Comparison of ENCODE assay signal across 8 mouse cellular contexts in the genomic region with DNA sequence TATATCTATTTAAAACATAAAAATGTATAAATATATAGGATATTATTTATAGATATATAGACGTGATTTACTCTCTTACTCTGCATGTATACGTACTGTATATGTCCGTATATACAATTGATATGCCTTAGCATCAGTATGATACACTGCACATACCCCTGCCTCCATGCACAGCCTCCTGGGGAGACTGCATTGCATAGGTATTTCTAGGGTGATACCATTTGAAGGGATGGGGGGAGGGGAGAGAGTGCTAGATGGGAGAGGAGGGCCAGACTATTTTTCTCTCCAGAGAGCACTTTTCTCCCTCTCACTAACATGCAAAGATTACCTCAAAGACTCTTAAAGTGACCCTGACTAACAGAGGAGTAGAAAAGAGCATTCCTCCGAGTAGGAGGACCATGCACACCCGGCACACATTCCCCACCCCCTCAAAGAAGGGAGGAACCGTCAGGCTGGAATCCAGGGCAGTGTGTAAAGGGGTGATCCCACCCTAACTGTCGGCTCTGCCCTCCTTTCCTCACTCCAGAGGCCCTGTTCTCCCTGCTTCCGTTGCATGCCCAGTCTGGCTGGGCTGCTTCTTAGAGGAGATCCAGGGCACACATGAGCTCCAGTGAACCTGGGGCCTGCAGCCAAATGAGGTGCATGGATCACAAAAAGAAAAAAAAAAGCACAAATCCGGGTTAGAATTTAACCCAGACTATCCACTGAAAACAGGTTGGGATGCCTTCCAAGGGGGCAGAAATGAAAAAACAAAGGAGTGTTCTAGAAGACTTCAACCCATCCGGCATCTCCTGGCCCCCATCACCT. TPM values are rescaled to one million over a fixed set of nuclear protein-coding genes. Genes with fewer than 3 reads are reported as not detected.
DNase-seq lines count a peak whose midpoint lies in the region; ATAC-seq and TF ChIP-seq lines count a peak whose summit lies in the region.
"Had no signal": no experiment of that assay in that cellular context is flagged by ENCODE, and none has a peak within 500 bp of the region (broad histone marks: within the 10 kb centered on the region; RNA-seq: fewer than 3 reads in every experiment).

No protein-coding gene starts in this region.

- 0 out of 2 replicates have a peak, but pooled peaks cover 2% of the 10 kb centered on the region for H3K9me3 ChIP-seq in G1E (replicated peaks)
- no peaks in the 10 kb centered on the region for H3K9me3 ChIP-seq in embryonic facial prominence, embryonic 13.5 days
- H3K9me3 ChIP-seq: liver, embryonic 13.5 days had no signal

- no peak for DNase-seq in G1E (ENCODE audit: low spot score)
- DNase-seq in kidney, adult 9 months: peak; percentile 60
- DNase-seq in lung, postnatal 25 days (ENCODE audit: low spot score): peak; percentile 62
- no peak for DNase-seq in layer of hippocampus, adult 11-12 months (ENCODE audit: low spot score)
- no peak for DNase-seq in right cerebral cortex, postnatal 36 days (ENCODE audit: low spot score in 2 of 2)
- DNase-seq: liver, embryonic 13.5 days had no signal

- H3K4me1 ChIP-seq in G1E (ENCODE audit: insufficient read depth, low read depth, low read length): peaks cover 81% of the 10 kb centered on the region
- peaks cover 16% of the 10 kb centered on the region for H3K4me1 ChIP-seq in embryonic facial prominence, embryonic 13.5 days

- H3K9ac ChIP-seq in embryonic facial prominence, embryonic 13.5 days: peak overlapping the region; percentile 44; the same call in 1 of the 2 replicates
- H3K9ac ChIP-seq: liver, embryonic 13.5 days had no signal

- peaks cover 42% of the 10 kb centered on the region for H3K36me3 ChIP-seq in G1E (replicated peaks)
- H3K36me3 ChIP-seq in embryonic facial prominence, embryonic 13.5 days: peaks cover 45% of the 10 kb centered on the region

- H3K4me3 ChIP-seq in G1E (ENCODE audit: low read depth, low read length): peak overlapping the region; percentile 28; the same call in 1 of the 2 replicates
- H3K4me3 ChIP-seq in embryonic facial prominence, embryonic 13.5 days: no peak overlapping the region
- H3K4me3 ChIP-seq: liver, embryonic 13.5 days had no signal

- ATAC-seq in G1E (ENCODE audit: extremely low read depth, insufficient number of reproducible peaks, low FRiP score, poor library complexity, severe bottlenecking): no peak
- ATAC-seq in embryonic facial prominence, embryonic 13.5 days (ENCODE audit: insufficient number of reproducible peaks, insufficient read depth, low FRiP score, low TSS enrichment, low read depth): no peak
- ATAC-seq in erythroid progenitor cell, adult 5-6 weeks (replicated peaks; ENCODE audit: low FRiP score, poor library complexity, severe bottlenecking): no peak

- H3K27me3 ChIP-seq in G1E (ENCODE audit: insufficient read depth, low read length): no peaks in the 10 kb centered on the region
- no peaks in the 10 kb centered on the region for H3K27me3 ChIP-seq in embryonic facial prominence, embryonic 13.5 days
- H3K27me3 ChIP-seq: liver, embryonic 13.5 days had no signal

- H3K27ac ChIP-seq in embryonic facial prominence, embryonic 13.5 days: peak overlapping the region; percentile 73
- H3K27ac ChIP-seq: liver, embryonic 13.5 days had no signal

- no peak for TF ChIP-seq CTCF in G1E (IDR thresholded peaks at IDR 0.05; ENCODE audit: low read depth, low read length)

- no peak overlapping the region; the same call in 1 of the 2 replicates for H3K4me2 ChIP-seq in embryonic facial prominence, embryonic 13.5 days
- H3K4me2 ChIP-seq: liver, embryonic 13.5 days had no signal

- 26% methylated on average over 10 of the region's 10 CpGs for WGBS in embryonic facial prominence, embryonic 13.5 days

RNA-seq across cellular contexts. Expression of gene Syt13, which starts 52.3 kb away (rescaled TPM):
- total RNA-seq in G1E (2014; fragmentation: Nextera tagmentation): not detected in 2 replicates
- 0.05 and 0.06 TPM in 2 replicates for total RNA-seq in G1E (2017)
- not detected in 2 replicates for polyA plus RNA-seq in G1E (2012)
- polyA plus RNA-seq in embryonic facial prominence, embryonic 13.5 days (2015; fragmentation: Nextera tagmentation; extraction: Ambion mirVana): 4.2 and 5.4 TPM in 2 replicates
- not detected in 2 replicates for total RNA-seq in erythroid progenitor cell, adult 5-6 weeks (2015; ENCODE audit: low replicate concordance)
- total RNA-seq in erythroid progenitor cell, adult 5-6 weeks (2017; ENCODE audit: low replicate concordance): not detected in 2 replicates

Comparison
In these comparisons a context has a peak if more than half of its experiments do, and no peak if none do; other contexts are left out.
1. DNase-seq: peak in kidney, adult 9 months (single experiment) and lung, postnatal 25 days (single experiment); none in G1E (single experiment), layer of hippocampus, adult 11-12 months (single experiment) and right cerebral cortex, postnatal 36 days (0 of 2).